Mouse (Mus musculus) frontal cortex, adult (tissue): ENCODE results near the gene Gm47996.
"Not testable (repeated sequence)": the region's sequence is repeated elsewhere in the genome, so short reads cannot be mapped to it uniquely, and the experiment has no call there.

Source experiments
- ATAC-seq: cut with Nextera tagmentation; 2 replicates; pipeline ENCODE4 v1.9.2; 2017; ENCODE audit warnings: mild to moderate bottlenecking, moderate library complexity, mixed read lengths; ENCODE audit not compliant: low TSS enrichment

Gene Gm47996

DNA sequence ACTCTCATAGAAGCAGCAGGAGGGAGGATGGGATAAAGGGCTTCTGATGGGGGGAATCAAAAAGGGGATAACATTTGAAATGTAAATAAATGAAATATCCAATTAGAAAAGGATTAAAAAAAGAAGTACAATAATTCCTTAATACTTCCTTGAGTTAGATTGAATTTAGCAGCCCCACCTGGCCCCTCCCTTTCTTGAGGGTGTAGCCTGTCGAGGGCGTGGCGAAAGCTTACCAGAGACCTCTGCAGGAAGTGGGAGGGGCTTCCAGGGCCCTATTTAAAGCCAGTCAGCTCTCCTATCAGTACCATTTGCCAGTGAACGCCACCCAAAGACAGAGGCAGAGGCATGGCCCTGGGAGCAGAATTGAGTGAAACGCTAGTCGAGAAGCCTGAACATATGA lies 6.1 kb upstream of the Gm47996 start, which contains the start of gene 3110040M04Rik:
TSS of gene 3110040M04Rik (plus strand) at position 304 of the 400 bp plus-strand sequence.
- ATAC-seq, result not testable (repeated sequence)

GRCm38 (mm10) chr1:151208493-151208892 lies 1.4 kb upstream of the Gm47996 start:
- ATAC-seq, result not testable (repeated sequence)

DNA sequence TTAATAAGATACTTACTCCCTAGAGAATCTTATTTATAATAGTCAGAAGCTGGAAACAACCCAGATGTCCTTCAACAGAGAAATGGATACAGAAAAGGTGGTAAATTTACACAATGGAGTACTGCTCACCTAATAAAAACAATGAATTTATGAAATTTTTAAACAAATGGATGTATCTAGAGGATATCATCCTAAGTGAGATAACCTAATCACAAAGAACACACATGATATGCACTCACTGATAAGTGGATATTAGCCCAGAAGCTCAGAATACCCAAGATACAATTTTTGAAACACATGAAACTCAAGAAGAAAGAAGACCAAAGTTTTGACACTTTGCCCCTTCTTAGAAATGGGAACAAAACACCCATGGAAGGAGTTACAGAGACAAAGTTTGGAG lies 987 bp upstream of the Gm47996 start:
- ATAC-seq, result not testable (repeated sequence)

GRCm38 (mm10) chr1:151211666-151212065 lies 1.7 kb downstream of the Gm47996 start:
- not testable (repeated sequence) for ATAC-seq

DNA sequence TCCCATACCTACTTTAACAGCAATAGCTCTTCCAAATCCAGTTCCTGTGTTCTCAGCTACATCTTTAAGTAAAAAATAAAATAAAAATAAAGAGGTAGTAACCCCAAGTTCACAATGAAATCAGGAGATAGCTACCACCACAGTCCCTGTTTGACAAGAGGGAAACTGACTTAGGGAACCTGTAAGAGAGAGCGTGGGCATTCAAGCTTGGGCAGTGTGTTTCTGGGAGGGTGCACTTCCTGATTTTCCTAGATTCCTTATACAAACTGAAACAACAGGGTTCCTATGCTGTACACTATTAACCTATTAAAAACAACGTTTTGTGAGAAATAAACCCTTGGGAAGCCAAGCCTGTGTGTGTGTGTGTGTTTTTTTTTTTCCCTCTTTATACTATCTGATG lies 4.9 kb downstream of the Gm47996 start:
- no peak for ATAC-seq

GRCm38 (mm10) chr1:151215985-151216384 lies 6.1 kb downstream of the Gm47996 start:
- no peak for ATAC-seq

DNA sequence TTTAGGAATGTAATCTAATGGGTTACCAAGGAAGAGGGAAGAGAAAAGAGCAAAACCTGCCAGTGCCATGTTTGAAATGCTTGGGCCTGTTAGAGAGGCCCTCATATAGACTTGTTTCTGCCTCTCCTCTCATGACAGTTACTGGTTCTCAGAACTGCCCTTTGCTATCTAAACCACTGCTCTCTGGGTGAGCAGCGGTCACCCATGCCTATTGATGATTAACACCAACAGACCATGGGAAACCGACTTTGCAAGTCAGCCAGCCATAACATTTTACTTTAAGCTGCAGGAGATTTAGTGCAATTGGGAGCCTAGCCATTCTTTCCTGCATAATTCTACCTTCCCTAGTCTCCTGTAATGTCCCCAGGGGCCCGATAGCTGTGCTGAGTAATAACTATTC lies 6.5 kb downstream of the Gm47996 start:
- no peak for ATAC-seq

GRCm38 (mm10) chr1:151219045-151219444 lies 9.1 kb downstream of the Gm47996 start:
- ATAC-seq, result no peak

- ATAC-seq, result no peak
Measured at GRCm38 (mm10) chr1:151220098-151220497, 10.2 kb downstream of the Gm47996 start.

DNA sequence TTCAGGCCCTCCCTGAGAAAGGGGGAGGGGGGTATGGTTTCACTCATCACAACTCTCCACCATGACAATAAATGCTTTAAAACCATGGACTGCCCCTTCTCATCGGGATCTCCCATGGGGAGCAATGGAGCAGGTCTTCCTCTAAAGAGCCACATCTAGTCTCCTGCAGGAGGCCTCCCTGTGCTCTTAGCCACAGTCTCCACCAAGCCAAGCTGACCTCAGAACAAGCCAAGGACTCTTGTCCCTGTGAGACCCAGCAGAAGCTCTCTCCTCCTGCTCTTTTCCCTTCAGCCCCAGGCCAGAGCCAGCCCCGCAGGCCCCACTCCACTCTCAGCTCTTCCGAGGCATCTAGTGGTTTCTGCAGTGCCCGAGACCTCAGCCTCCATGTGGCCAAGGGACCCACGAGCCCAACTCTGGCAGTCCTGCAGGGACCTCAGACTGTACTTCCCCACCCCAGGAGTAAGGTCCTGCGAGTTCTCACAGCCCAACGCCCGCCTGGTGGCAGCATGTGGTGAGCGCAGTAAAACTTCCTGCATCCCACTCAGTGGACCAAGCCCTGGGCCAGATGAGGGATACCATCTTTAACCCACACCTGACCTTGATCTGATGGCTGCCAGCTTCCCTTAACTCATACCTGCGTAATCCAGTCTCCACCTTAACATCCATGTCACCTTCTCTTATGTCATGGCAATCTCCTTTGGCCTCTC lies 12.8 kb downstream of the Gm47996 start:
- ATAC-seq, result no peak

- no peak for ATAC-seq
Measured at GRCm38 (mm10) chr1:151223377-151223776, 13.4 kb downstream of the Gm47996 start.

DNA sequence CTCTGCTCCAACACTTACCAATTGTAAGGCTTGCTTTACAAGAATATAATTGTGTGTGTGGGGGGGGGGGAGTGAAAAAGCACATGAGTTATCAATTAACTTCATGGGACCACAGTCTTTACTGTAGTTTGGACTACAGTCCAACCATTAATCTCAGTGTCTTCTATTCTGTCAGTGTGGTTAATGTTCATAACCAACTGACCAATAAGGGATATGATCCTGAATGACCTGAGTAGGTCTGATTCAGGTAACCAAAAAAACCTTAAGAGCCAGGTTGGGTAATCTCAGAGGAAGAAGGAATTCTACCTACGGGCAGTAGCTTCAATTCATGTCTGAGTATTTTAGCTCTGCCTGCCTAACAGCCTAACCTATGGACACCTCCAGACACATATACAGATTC lies 14.6 kb downstream of the Gm47996 start:
- ATAC-seq, result no peak

- ATAC-seq, result no peak
Measured at GRCm38 (mm10) chr1:151227506-151227905, 17.6 kb downstream of the Gm47996 start.

DNA sequence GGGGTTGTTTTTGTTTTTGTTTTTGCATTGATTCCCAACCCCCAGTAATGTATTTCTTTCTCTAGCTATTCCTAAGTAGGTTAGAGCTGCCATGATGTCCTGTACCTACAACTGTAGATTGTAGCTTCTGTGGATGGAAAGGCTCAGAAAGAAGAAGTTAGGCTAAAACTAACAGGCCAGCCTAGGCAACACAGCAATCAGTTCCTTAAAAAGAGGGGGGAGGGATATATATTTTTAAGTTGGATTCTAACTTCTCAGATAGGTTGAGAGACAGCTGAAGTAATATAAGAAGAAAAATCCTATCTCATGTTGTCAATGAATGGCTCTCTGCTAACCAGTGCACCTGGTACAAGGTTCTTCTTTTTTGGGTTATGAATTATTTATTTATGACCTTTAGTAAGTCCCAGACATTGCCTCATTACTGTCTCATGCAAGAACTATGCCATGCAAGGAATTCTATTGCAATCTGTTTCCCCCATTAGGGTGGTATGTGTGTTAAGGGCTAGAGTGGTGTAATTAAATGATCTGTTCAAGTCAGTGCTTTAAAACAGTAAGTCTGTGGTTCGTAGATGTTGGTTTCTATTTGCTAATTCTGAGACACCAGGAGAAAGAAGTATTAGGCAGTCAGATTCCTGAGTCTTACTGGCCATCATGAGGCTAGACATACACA lies 18.5 kb downstream of the Gm47996 start:
- no peak for ATAC-seq

- ATAC-seq, result no peak
Measured at GRCm38 (mm10) chr1:151232346-151232745, 22.4 kb downstream of the Gm47996 start.

DNA sequence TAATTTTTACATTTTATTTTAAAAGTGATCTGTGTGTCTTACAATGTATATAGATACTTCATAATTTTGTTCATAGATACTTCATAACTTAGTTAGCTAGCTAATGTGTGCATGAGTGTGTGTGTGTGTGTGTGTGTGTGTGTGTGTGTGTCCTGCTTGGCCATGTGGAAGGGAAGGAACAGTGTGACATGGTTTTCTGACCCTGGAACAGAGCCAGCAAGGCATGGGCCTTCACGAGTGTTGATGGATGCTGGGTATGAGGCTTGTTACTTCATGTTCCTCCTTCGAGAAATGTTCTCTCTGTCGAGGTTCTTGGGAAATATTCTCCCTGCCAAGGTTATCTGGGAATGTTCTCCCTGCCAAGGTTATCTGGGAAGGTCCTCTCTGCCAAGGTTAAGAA lies 23.8 kb downstream of the Gm47996 start:
- no peak for ATAC-seq

- ATAC-seq, result no peak
Measured at GRCm38 (mm10) chr1:151235574-151235973, 25.6 kb downstream of the Gm47996 start.

DNA sequence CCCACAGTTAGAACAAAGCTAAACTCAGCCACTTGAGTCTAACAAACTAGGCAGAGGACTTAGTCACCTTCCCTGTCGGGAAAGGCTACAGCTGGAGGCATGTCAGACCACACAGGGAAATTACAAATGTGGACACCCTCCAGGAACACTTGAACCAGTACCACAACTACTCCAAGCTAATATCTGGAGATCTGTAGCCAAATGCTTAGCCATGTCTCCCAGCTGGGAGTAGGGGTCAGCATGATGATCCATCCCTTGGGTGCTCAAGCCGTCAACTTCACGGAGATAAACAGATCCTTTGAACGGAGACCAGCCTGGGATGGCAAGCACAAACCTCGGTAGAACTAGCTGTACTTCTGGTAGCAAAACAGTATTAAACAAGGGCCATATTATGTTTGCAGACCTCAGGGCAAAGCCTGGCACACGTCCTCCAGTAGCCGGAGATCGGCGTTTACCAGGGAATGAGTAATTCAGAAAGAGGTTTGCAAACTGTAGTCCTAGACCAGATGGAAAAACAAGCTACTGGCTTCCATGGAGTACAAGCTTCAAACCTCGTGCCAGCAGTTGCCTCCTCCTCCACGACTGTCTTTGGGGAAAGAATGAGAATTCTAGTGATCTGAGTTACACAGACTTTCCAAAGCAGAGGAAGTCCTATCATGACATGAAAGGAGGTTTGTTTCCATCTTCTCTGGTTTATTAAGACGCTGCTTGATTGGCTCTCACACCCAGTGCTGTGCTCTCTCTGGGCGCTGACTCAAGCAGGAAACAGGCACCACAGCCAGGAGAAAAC lies 26.4 kb downstream of the Gm47996 start:
- peak; percentile 96 for ATAC-seq

- no peak for ATAC-seq
Measured at GRCm38 (mm10) chr1:151237780-151238179, 27.8 kb downstream of the Gm47996 start.

GRCm38 (mm10) chr1:151243332-151243731 lies 33.4 kb downstream of the Gm47996 start:
- no peak for ATAC-seq

GRCm38 (mm10) chr1:151244013-151244412 lies 34.1 kb downstream of the Gm47996 start:
- no peak for ATAC-seq

DNA sequence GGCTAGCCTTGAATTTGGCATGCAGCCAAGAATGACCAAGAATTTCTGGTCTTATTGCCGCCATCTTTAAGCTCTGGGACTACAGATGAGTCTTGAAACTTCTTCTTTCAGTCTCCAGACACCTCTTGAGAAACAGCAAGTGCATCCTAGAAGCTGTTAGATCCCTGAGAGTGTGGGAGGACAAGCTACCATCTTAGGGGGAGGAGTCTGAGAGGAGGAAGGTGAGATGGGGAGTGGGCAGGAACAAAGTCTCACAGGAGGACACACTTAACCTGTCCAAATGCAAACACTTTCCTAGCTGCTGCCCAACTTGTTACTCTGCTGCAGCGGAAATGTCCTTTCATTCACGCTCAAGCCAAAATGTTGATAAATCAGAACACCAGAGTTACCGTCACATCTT lies 34.8 kb downstream of the Gm47996 start:
- ATAC-seq, result no peak

DNA sequence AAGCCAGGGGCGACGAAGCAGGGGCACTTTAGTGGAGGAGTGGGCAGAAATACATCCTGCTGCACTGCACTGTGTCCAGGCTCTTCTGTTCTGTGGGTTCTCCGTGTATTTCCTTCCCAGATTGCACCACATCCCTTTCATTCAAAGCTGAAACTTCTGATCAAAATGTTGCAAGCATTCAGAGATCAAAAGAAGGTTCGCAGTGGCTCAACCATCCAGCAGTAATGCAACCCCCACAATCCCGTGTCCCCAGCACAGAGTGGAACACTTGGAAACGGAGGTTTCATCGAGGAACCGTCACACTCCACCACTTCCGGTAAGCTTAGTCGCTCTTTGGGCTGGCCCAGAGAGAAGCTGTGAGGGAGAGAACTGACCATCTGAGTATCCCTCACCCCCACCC lies 35.2 kb downstream of the Gm47996 start:
- no peak for ATAC-seq
